Mouse (Mus musculus) cerebellum, adult 2 months (tissue): Measurements from ENCODE around the gene Bri3.

Source experiments
- CTCF ChIP-seq: fragments of 200-500 bp; IDR thresholded peaks from 2 replicates; pipeline ENCODE4 v1.5.1; 2011; ENCODE audit warnings: low read depth, mild to moderate bottlenecking, control low read depth, low read length, moderate library complexity, borderline replicate concordance; ENCODE audit not compliant: insufficient read depth
- POLR2A ChIP-seq: fragments of 200-500 bp; IDR thresholded peaks from 2 replicates; pipeline ENCODE4 v1.6.1; 2011; ENCODE audit warnings: low read length, control low read depth, borderline replicate concordance; ENCODE audit not compliant: insufficient read depth

- no peak for TF ChIP-seq CTCF
- TF ChIP-seq POLR2A: no peak
These were observed 77.4 kb downstream of the Bri3 start for GRCm38 (mm10) chr5:144321681-144322080.
